Mouse (Mus musculus) G1E (cell line): ENCODE measurements around the gene Themis2.

ENCODE experiments used
- CTCF ChIP-seq: IDR thresholded peaks from 2 replicates; pipeline ENCODE4 v1.5.1; 2012; ENCODE audit warnings: low read depth, low read length, inconsistent platforms, mixed read lengths
- GATA1 ChIP-seq: IDR thresholded peaks from 2 replicates; pipeline ENCODE4 v1.6.1; 2012; ENCODE audit warnings: borderline replicate concordance, low read length, inconsistent platforms, mixed read lengths
- GATA2 ChIP-seq: IDR thresholded peaks from 2 replicates; pipeline ENCODE4 v1.6.1; 2012; ENCODE audit warnings: low read depth, low read length, inconsistent platforms, borderline replicate concordance
- POLR2AphosphoS5 ChIP-seq: IDR thresholded peaks from 2 replicates; pipeline ENCODE4 v1.6.1; 2012; ENCODE audit warnings: low read depth, low read length, inconsistent platforms; ENCODE audit not compliant: insufficient replicate concordance
- TAL1 ChIP-seq: conservative IDR thresholded peaks from 2 replicates; pipeline ENCODE4 v1.6.1; 2012; ENCODE audit warnings: low read depth, low read length, inconsistent platforms, mixed read lengths

GRCm38 (mm10) chr4:132762602-132763001 is 33.6 kb downstream of the Themis2 start:
- TF ChIP-seq TAL1 (no peak), CTCF (no peak), GATA2 (no peak), GATA1 (no peak), POLR2AphosphoS5 (no peak)
